ENCODE assay signal across 8 mouse cellular contexts in the genomic region with DNA sequence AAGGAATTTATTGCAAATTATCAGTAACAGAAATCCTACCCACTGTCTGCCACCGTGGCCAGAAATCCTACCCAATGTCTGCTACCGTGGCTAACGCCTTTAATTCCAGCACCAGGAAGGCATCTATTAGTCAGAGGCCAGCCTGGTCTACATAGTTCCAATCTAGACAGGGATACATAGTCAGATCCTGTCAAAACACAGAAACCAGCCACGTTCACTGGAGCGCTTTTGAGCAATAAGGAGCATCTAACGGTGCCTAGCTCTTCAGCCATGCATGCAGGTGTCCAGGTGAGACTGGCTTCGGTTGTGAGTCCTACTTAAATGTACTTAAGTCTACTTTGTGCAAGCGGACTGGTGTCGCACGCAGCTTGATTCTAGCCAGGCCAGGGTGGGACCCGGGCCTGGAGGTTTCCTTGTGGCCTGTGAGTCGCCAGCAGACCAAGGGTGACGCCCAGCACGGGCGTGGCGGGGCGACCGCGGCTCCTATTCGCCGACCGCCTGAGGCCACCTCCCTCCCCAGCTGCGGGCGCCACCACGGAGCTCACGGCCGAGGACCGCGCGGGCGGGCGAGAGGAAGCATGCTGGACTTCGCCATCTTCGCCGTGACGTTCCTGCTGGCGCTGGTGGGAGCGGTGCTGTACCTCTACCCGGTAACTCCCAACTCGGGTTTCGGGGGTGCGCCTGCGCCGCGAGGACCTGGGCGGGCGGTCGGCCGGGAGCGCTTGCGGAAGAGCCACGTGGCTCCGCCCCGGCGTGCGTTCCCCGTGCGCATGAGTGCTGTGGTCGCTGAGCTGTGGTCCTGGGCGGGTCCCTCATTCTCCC. TPM values are rescaled to one million over a fixed set of nuclear protein-coding genes. Genes with fewer than 3 reads are reported as not detected.
DNase-seq lines count a peak whose midpoint lies in the region; ATAC-seq and TF ChIP-seq lines count a peak whose summit lies in the region.

Gene Cyp20a1, plus strand, starts transcription at position 516 of the 822 bp plus-strand sequence.

- DNase-seq in gastrocnemius, adult 8-10 months (ENCODE audit: low spot score in 2 of 2), result peak; percentile 87 to 90
- DNase-seq in hindlimb bud, embryonic 11.5 days (ENCODE audit: extremely low spot score, low read depth, low spot score), result peak; percentile 41
- peak; percentile 82 to 91 for DNase-seq in left cerebral cortex, adult 8-10 months (ENCODE audit: low spot score in 2 of 2)
- peak; percentile 95 for DNase-seq in right cerebral cortex, postnatal 10 days (ENCODE audit: low spot score in 2 of 2)
- DNase-seq in urinary bladder, postnatal 25 days (ENCODE audit: low spot score), result peak; percentile 86

- H3K4me1 ChIP-seq in cortical plate, adult 2 months (ENCODE audit: control insufficient read depth, insufficient read depth, low read length), result no peaks in the 10 kb centered on the region
- H3K4me1 ChIP-seq in megakaryocyte, embryonic 14.5 days, result peaks cover 29% of the 10 kb centered on the region

- peak within 1 kb of the TSS; percentile 90 for H3K27ac ChIP-seq in cortical plate, adult 2 months (ENCODE audit: insufficient read depth, low read length)

- 0 out of 2 replicates have a peak, but pooled peaks cover 3% of the 10 kb centered on the region for H3K9me3 ChIP-seq in megakaryocyte, embryonic 14.5 days

- ATAC-seq in activated CD4-positive, CD25-positive, alpha-beta regulatory T cell, adult 4 months, result peak; percentile 95

- no peak for TF ChIP-seq CTCF in cortical plate, adult 2 months (IDR thresholded peaks at IDR 0.05; ENCODE audit: extremely low read depth, insufficient read depth, low read length)

- peak; percentile 65; the same call in 1 of the 2 replicates for TF ChIP-seq POLR2A in cortical plate, adult 2 months (IDR thresholded peaks at IDR 0.05; ENCODE audit: extremely low read depth, insufficient read depth, low read length)

- peak within 1 kb of the TSS; percentile 74 for H3K4me3 ChIP-seq in cortical plate, adult 2 months (ENCODE audit: insufficient read depth, low read length)
- peak within 1 kb of the TSS; percentile 99 for H3K4me3 ChIP-seq in megakaryocyte, embryonic 14.5 days (replicated peaks)

- peaks cover 10% of the 10 kb centered on the region for H3K36me3 ChIP-seq in megakaryocyte, embryonic 14.5 days (replicated peaks; ENCODE audit: low read length)

- no peaks in the 10 kb centered on the region for H3K27me3 ChIP-seq in megakaryocyte, embryonic 14.5 days (replicated peaks)

RNA-seq across cellular contexts. Expression of gene Cyp20a1, which starts in this region (rescaled TPM):
- polyA plus RNA-seq in activated CD4-positive, CD25-positive, alpha-beta regulatory T cell, adult 4 months (2017; shearing (Covaris generic)), result 10 to 100 TPM; 23.8 to 23.9 TPM
- 13.6 and 14.2 TPM in 2 replicates for polyA plus RNA-seq in cortical plate, adult 2 months (2012; rRNA removed)
- total RNA-seq in gastrocnemius, adult 8-10 months (2022), result 1 to 10 TPM; 3.7 to 5.2 (median 5.1) TPM
- 10 to 100 TPM; 11.1 to 12.7 (median 11.4) TPM for total RNA-seq in left cerebral cortex, adult 8-10 months (2022)
- polyA plus RNA-seq in megakaryocyte, embryonic 14.5 days (2012; ENCODE audit: insufficient read depth, low replicate concordance), result 6.8 TPM in 1 of 2 replicates, not detected in the other

Comparison
In these comparisons a context has a peak if more than half of its experiments do, and no peak if none do; other contexts are left out.
1. Peak in every context shown above with its lines: DNase-seq, ATAC-seq, H3K4me3 ChIP-seq and H3K27ac ChIP-seq.
2. DNase-seq: peak in every context shown above with its lines; median percentile 95 in right cerebral cortex, postnatal 10 days; 88 in gastrocnemius, adult 8-10 months; 86 in left cerebral cortex, adult 8-10 months; 86 in urinary bladder, postnatal 25 days; 41 in hindlimb bud, embryonic 11.5 days.